Mouse (Mus musculus) left cerebral cortex, postnatal 10 days (tissue): ENCODE measurements at regions not wholly inside any gene's neighbourhood (a gene's known extent, or its start where the extent isn't known, plus 50 kb on each side); places are given as distances from the start of the nearest gene placed in this dataset.

Experiments used
- DNase-seq, 2 experiments: peaks; one replicate each; pipeline ENCODE4 v3.0.0; 2021 to 2022; ENCODE audit warnings: low spot score in 2 of 2, mixed read lengths in 1 of 2; ENCODE audit errors: extremely low spot score in 1 of 2
- intact Hi-C: fragments of 180-260 bp; cut with DNase I; formaldehyde crosslinking; loops from one replicate; pipeline ENCODE4 v1.15.1; 2025

DNA sequence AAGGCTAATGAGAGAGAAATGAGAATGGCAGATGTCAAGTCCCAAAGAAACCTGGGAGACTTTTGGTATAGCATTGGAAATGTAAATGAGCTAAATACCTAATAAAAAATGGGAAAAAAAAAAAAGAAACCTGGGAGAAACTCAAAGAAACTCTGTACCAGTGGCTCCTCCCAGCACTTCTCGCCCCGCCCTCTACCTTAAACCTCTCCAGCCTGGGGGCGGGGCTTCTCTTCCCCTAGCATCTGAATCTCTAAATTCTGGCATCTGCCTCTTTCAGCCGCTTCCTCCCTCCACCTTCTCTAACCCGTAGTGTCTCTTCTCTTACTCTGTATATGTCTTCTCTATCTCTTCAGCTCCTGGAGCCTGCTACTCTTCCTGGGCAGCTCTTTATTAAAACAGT lies 53.2 kb downstream of the Gpr6 start:
- DNase-seq = peak in 1 of 2 experiments; percentile 18
- intact Hi-C loops = loop anchor here (10.0 kb wide), 1 partner anchor 126 kb away; no protein-coding TSS in a partner anchor

DNA sequence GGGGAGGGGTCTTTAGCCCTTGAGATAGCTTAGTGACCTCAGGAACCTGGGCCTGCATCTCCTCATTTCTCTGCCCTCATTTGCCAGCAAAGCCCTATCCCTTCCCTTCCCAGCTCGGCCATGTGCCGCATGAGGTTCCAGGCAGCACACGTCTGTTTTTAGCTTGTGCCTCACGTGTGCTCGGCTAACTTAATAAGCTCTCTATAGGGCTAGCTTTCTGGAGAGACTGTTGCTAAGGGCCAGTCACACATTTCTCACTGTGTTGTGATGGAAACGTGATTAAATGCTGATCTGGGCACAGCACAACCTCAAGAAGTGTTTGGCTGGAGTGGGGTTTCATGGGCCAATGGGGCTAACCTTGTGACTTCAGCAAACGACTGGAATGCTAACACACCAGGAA lies 55.5 kb downstream of the Gpr6 start:
- intact Hi-C loops = loop anchor here (10.0 kb wide), 1 partner anchor 128 kb away; no protein-coding TSS in a partner anchor

DNA sequence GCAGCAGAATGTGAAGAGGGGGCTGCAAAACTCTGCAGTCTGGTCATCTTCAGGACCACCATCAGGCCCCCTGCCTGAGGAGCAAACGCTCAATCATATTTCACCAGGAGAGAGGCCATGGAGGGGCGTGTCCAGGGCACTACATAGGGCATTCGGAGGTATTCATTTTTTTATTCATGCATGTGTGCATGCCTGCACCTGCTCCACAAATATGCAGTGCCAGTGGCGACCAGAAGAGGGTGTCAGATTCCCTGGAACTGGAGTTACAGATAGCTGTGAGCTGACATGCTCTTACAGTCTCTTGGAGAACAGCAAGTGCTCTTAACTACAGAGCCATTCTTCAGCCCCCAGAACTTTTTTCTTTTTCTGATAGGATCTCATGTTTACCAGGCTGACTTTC lies 56.4 kb downstream of the Gpr6 start:
- intact Hi-C loops = loop anchor here (10.0 kb wide), 1 partner anchor 129 kb away; no protein-coding TSS in a partner anchor
- DNase-seq = peak; percentile 38 to 55

More for the DNA sequence above, 55.5 kb downstream of the Gpr6 start:
- peak in 1 of 2 experiments; percentile 20 for DNase-seq

DNA sequence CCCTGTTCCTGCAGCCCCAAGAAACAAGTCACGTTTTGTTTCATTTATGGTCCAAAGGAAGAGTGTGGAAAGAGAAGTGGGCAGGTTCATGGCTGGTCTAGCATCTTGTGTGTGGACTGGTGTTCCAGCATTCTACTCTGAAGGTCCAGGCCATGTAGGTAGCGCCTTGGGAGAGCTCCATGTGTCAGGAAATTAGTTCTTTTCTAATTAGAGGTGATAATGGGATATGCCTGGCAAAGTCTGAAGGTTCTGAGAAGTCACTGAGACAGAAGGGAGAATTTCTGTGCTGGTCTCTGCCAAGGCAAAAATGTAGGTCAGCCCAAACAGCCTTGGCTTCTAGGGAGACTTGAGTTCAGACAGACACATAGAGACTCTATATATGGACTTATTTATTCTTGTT lies 61.5 kb downstream of the Gpr6 start:
- intact Hi-C loops = loop anchor here (5.0 to 10.0 kb wide), 2 partner anchors 134 to 272 kb away; no protein-coding TSS in a partner anchor
- no peak for DNase-seq

DNA sequence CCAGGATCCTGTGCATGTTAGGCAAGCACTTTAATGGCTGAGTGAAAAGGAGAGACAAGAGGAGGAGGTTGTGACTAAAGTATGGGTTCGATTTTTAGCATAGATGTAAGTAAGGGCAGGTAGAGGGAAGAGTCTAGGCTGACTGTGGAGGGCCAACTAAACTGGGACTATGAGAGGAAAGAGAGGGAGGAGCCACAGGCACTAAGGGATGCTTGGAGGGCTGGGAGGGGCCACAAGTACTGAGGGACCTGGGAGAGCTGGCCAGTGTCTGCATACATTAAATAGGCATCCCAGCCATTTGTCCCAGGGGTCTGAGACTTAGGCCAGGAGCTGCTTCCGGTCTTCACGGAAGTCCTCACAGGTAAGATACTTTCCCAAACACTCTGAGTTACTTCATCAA lies 64.2 kb downstream of the Gpr6 start:
- no peak for DNase-seq
- intact Hi-C loops = loop anchor here (5.0 to 10.0 kb wide), 3 partner anchors 264 to 677 kb away; no protein-coding TSS in a partner anchor

DNA sequence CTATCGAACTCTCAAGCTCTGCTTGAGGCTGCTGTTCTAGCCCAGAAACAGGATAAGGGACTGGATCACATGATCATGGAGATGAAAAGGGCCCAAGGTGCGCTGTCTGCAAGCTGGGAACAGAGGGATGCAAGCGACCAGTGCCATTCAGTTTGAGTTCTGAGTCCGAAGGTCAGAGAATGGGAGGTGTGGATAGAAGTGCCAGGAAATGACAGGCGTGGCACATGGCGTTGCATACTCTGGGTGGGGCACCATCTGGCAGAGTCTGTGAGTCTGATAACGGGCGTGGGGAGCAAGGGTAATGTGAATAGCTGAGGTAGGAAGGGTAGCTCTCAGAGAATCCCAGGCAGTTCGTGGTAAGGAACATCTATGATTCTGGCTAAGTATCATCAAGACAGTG lies 65.5 kb downstream of the Gpr6 start:
- no peak for DNase-seq
- intact Hi-C loops = loop anchor here (5.0 to 10.0 kb wide), 3 partner anchors 266 to 678 kb away; no protein-coding TSS in a partner anchor

DNA sequence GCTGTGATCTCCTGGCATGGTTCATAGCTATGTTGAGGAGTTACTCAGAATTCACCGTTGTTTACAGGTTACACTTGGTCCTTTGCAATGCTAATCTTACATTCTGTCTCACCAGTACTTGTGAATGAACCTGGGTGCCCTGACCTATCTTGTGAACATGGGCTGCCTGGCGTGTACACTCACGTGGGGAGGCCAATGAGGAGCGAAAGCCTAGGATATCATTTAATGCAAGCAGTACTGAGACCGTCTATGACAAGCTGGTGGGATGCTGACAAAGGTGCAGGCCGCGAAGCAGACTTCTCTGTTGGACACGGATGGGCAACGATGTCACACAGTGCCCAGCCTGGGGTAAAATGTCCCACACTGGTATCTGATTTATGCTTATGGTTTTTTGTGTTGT lies 66.3 kb downstream of the Gpr6 start:
- no peak for DNase-seq
- intact Hi-C loops = loop anchor here (5.0 to 10.0 kb wide), 3 partner anchors 267 to 679 kb away; no protein-coding TSS in a partner anchor

DNA sequence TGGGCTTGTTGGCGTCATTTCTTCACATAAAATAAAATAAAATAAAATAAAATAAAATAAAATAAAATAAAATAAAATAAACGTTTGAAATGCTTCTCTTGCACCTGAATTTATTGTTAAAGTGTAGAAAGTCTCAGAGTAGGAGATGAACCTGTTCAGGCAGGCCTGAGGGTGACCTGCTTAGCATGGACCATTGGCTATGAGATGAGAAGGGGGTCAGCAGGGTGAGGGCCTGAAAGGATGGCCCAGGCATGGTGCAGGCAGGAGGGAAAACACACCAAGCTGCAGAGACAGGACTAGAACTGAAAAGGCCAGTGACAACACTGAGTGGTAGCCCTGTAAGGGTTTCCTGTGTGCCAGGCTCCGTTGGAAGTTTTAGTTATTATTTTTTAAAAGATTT lies 67.3 kb downstream of the Gpr6 start:
- intact Hi-C loops = loop anchor here (5.0 to 10.0 kb wide), 4 partner anchors 268 to 680 kb away; no protein-coding TSS in a partner anchor
- DNase-seq = no peak

DNA sequence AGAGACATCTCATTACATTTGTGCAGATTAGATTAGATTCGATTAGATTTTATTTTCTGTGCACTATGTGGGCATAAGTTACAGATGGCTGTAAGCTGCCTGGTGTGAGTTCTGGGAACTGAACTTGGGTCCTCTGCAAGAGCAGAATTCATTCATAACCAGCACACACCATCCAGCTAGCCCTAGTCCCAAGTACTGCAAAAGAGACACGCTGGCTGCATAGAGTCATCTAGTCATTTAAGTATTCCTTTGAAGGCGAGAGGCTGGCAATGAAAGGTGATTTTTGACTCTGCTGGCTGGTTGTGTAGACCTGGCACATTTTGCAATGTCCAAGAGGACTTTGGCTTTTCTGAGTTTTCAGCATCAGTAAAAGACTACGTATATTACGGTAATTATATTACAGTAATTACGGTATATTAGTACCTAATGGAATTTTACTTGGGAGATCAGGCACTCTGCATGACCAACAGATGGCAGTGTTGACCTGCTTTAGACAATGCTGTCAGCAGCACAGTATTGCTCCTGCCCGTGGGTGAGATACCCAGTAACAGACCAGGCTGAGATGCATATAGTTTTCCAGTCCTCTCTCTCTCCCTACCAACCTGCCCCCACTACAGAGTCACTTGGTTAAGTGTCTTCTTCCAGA lies 67.9 kb downstream of the Gpr6 start:
- DNase-seq = peak; percentile 75 to 76
- intact Hi-C loops = loop anchor here (5.0 to 10.0 kb wide), 3 partner anchors 398 to 681 kb away; no protein-coding TSS in a partner anchor

DNA sequence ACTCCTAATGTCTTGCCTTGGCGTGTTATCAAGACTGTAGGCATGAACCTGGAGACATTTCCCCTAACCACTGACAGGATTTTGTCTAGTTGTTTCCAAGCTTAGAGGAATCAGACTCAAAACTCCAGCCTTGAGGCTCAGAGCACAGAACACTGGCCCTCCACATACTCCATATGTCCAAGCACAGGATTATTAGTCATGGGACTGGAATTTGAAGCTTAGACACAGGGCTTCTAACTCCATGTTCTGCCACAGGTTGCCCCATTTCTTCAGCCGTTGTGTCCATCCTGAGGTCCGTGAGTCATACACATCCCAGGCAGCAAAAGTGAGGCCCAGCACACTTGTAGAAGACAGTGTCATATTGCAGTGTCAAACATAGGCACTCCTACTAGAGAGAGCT lies 68.9 kb downstream of the Gpr6 start:
- DNase-seq = no peak
- intact Hi-C loops = loop anchor here (5.0 to 10.0 kb wide), 3 partner anchors 399 to 682 kb away; no protein-coding TSS in a partner anchor

DNA sequence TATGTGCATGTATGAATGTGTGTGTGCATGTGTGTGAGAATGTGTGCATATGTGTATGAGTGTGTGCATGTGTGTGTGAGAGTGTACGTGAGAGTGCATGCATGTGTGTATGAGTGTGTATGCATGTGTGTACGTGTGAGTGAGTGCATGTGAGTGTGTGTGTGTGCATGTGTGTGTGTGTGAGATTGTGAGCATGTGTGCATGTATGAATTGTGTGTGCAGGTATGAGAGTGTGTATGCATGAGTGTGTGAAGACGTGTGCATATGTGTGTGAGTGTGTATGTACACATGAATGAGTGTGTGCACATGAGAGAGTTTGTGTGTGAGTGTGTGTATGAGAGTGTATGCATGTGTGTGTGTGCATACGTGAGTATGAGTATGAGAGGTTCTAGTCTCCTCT lies 71.1 kb downstream of the Gpr6 start:
- intact Hi-C loops = loop anchor here (5.0 to 10.0 kb wide), 3 partner anchors 401 to 684 kb away; no protein-coding TSS in a partner anchor
- DNase-seq = no peak

DNA sequence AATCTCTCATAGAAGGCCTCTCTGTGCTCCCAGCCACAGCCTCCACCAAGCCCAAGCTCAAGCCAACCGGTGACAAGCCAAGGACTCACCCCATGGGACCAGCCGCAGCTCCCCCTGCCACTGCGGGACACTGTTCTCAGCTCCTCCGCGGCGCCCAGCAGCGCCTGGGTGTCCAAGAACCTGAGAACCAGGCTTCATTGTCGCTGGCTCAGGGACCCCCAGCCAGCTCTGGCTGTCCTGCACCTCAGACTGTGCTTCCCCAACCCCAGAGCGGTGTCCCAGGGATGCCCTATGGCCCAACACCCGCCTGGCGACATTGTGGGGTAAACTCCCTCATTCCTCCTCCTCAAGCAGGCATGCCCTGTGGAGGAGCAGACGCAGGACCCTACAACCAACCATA lies 72.6 kb downstream of the Gpr6 start:
- intact Hi-C loops = no loop called here

DNA sequence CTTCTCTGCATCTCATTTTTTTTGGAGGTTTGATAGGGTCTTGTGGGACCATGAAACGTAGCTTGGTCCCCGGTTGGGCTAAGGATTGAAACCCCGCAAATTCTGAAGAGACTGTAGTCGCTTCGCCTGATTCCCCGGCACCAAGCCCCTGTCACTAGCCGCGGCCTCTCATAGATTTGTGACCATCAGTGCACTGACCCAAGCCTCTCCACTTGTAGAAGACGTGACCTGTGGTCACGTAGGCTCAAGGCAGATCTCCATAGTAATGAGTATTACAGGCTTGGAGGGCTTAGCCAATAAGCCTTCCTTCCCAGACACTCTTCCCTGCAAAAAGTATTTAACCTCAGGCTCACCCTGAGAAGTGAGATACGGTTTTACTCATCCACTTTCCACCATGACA lies 73.3 kb downstream of the Gpr6 start:
- no peak for DNase-seq
- intact Hi-C loops = no loop called here

More for the DNA sequence above, 72.6 kb downstream of the Gpr6 start:
- no peak for DNase-seq

DNA sequence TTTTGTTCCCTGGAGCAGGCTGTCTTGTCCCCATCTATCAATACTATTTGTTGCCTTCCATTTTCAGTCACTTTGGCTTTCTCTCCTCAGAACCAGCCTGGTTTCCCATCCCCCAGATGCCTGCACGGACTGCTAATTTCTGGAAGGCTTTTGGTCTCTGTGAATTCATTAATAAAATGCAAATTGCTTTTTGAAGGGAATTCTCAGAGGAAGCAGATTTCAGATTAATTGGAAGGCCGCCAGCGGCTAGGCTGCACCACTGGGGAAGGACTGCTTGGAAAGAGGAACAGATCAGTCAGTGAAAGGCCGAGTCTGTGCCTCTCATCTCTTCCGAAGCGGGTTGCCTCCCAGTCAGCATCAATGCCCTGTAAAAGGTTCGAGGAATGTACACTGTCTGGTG lies 73.8 kb downstream of the Gpr6 start:
- DNase-seq = peak; percentile 61 to 65
- intact Hi-C loops = no loop called here

DNA sequence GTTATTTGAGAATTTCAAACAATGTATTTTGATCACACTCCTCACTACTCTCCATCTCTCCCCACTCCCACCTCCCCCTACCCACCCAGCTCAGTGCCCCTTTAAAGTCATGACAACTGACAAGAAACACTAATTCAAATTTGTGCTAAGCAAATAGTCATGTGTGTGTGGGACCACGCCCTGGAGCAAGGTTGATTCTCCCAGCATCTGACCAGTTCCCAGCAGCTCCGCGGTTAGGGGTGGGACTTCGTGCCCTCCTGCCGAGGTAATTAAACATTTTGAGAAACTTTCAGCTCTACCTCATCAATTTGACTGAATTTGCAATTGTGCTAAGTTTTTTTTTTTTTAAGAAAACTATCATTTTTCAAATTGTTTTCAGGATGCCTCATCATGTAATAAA lies 74.5 kb downstream of the Gpr6 start:
- DNase-seq = no peak
- intact Hi-C loops = no loop called here
